In genomic region chr8:119575366-119575726, GRCm38 (mm10) we compare ENCODE assay signal across 8 mouse cellular contexts. TPM values are rescaled to one million over a fixed set of nuclear protein-coding genes. Genes with fewer than 3 reads are reported as not detected.
DNase-seq lines count a peak whose midpoint lies in the region; ATAC-seq and TF ChIP-seq lines count a peak whose summit lies in the region.

No protein-coding gene starts in this region.

- ATAC-seq in erythroblast, adult 5-6 weeks (replicated peaks; ENCODE audit: low FRiP score, poor library complexity, severe bottlenecking), result no peak
- ATAC-seq in liver, embryonic 11.5 days (replicated peaks; ENCODE audit: low FRiP score), result no peak
- ATAC-seq in inflammation-experienced regulatory T-cells, adult 6 months, result no peak

- peak overlapping the region; percentile 99 for H3K4me2 ChIP-seq in liver, embryonic 11.5 days

- no peaks in the 10 kb centered on the region; the same call in 1 of the 2 replicates for H3K27me3 ChIP-seq in erythroblast, embryonic 14.5 days (ENCODE audit: control insufficient read depth)
- no peaks in the 10 kb centered on the region for H3K27me3 ChIP-seq in spleen, adult 2 months (ENCODE audit: control insufficient read depth, insufficient read depth, low read length)
- no peaks in the 10 kb centered on the region for H3K27me3 ChIP-seq in liver, embryonic 11.5 days (replicated peaks; ENCODE audit: control insufficient read depth, insufficient read depth, low read length)

- H3K4me1 ChIP-seq in erythroblast, embryonic 14.5 days (ENCODE audit: control insufficient read depth), result peaks cover 72% of the 10 kb centered on the region
- peaks cover 7% of the 10 kb centered on the region; the same call in 1 of the 2 replicates for H3K4me1 ChIP-seq in spleen, adult 2 months (ENCODE audit: control insufficient read depth, insufficient read depth, insufficient read length)
- peaks cover 34% of the 10 kb centered on the region for H3K4me1 ChIP-seq in liver, embryonic 11.5 days (replicated peaks; ENCODE audit: control insufficient read depth, insufficient read depth, low read length)

- no peak overlapping the region for H3K27ac ChIP-seq in spleen, adult 2 months (ENCODE audit: insufficient read depth, low read length)
- H3K27ac ChIP-seq in liver, embryonic 11.5 days (ENCODE audit: low read depth, low read length), result no peak overlapping the region

- H3K4me3 ChIP-seq in erythroblast, embryonic 14.5 days (replicated peaks), result peak overlapping the region; percentile 85
- H3K4me3 ChIP-seq in spleen, adult 2 months (ENCODE audit: extremely low read depth, insufficient read depth, insufficient read length), result peak overlapping the region; percentile 68; the same call in 1 of the 2 replicates
- peak overlapping the region; percentile 88 for H3K4me3 ChIP-seq in liver, embryonic 11.5 days (ENCODE audit: low read depth, low read length)

- peak overlapping the region; percentile 82 for H3K9ac ChIP-seq in liver, embryonic 11.5 days (ENCODE audit: low read depth, low read length)

- H3K9me3 ChIP-seq in erythroblast, embryonic 14.5 days (ENCODE audit: control insufficient read depth, low read length), result no peaks in the 10 kb centered on the region
- no peaks in the 10 kb centered on the region for H3K9me3 ChIP-seq in liver, embryonic 11.5 days (ENCODE audit: control insufficient read depth, low read length)

- peaks cover 10% of the 10 kb centered on the region for H3K36me3 ChIP-seq in erythroblast, embryonic 14.5 days (ENCODE audit: control insufficient read depth)
- H3K36me3 ChIP-seq in spleen, adult 2 months (ENCODE audit: control insufficient read depth, insufficient read depth, low read length), result no peaks in the 10 kb centered on the region
- H3K36me3 ChIP-seq in liver, embryonic 11.5 days (ENCODE audit: control insufficient read depth, insufficient read depth, low read length), result no peaks in the 10 kb centered on the region

- no peak for TF ChIP-seq POLR2A in spleen, adult 2 months (IDR thresholded peaks at IDR 0.05; ENCODE audit: low read depth, low read length)

- DNase-seq in spleen, adult 2 months (ENCODE audit: low read depth in 1 of 2, low spot score in 2 of 2), result no peak
- DNase-seq in spleen, postnatal 10 days (ENCODE audit: low spot score in 2 of 2), result no peak
- DNase-seq in liver, embryonic 11.5 days (ENCODE audit: low spot score), result no peak
- DNase-seq in cerebellum, adult 8-10 months, result no peak
- no peak for DNase-seq in spleen, postnatal 4 days (ENCODE audit: low spot score in 2 of 2)

- 3% methylated on average over 16 of the region's 16 CpGs for WGBS in spleen, adult 2 months
- 1% methylated on average over 16 of the region's 16 CpGs for WGBS in liver, embryonic 11.5 days

- no peak for TF ChIP-seq CTCF in spleen, adult 2 months (IDR thresholded peaks at IDR 0.05; ENCODE audit: extremely low read depth, insufficient read depth, insufficient read length, insufficient replicate concordance)

RNA-seq across cellular contexts. Expression of gene Dnaaf1, which starts 0.3 kb away (rescaled TPM):
- polyA plus RNA-seq in erythroblast, embryonic 14.5 days (2012), result not detected in 2 replicates
- total RNA-seq in erythroblast, adult 5-6 weeks (2015; ENCODE audit: low replicate concordance), result not detected in 2 replicates
- total RNA-seq in erythroblast, adult 5-6 weeks (2017; ENCODE audit: low replicate concordance), result not detected in 2 replicates
- not detected in 2 replicates for polyA plus RNA-seq in spleen, adult 2 months (2012; rRNA removed)
- polyA plus RNA-seq in liver, embryonic 11.5 days (2014; fragmentation: Nextera tagmentation; extraction: Ambion mirVana), result 0.11 and 0.23 TPM in 2 replicates
- polyA plus RNA-seq in inflammation-experienced regulatory T-cells, adult 6 months (2017; shearing (Covaris generic)), result not detected

RNA-seq across cellular contexts. Expression of gene Hsdl1, which starts 0.4 kb away (rescaled TPM):
- polyA plus RNA-seq in erythroblast, embryonic 14.5 days (2012), result 0.80 and 1.4 TPM in 2 replicates
- total RNA-seq in erythroblast, adult 5-6 weeks (2015; ENCODE audit: low replicate concordance), result 2.3 and 7.9 TPM in 2 replicates
- total RNA-seq in erythroblast, adult 5-6 weeks (2017; ENCODE audit: low replicate concordance), result 9.9 and 12.0 TPM in 2 replicates
- polyA plus RNA-seq in spleen, adult 2 months (2012; rRNA removed), result 29.9 and 39.7 TPM in 2 replicates
- polyA plus RNA-seq in liver, embryonic 11.5 days (2014; fragmentation: Nextera tagmentation; extraction: Ambion mirVana), result 40.4 and 42.2 TPM in 2 replicates
- 10 to 100 TPM; 30.3 to 73.9 (median 72.5) TPM for polyA plus RNA-seq in inflammation-experienced regulatory T-cells, adult 6 months (2017; shearing (Covaris generic))

RNA-seq across cellular contexts. Expression of gene Mbtps1, which starts 16.8 kb away (rescaled TPM):
- polyA plus RNA-seq in erythroblast, embryonic 14.5 days (2012), result 9.2 and 13.4 TPM in 2 replicates
- 36.1 and 41.0 TPM in 2 replicates for total RNA-seq in erythroblast, adult 5-6 weeks (2015; ENCODE audit: low replicate concordance)
- total RNA-seq in erythroblast, adult 5-6 weeks (2017; ENCODE audit: low replicate concordance), result 43.0 and 68.2 TPM in 2 replicates
- polyA plus RNA-seq in spleen, adult 2 months (2012; rRNA removed), result 40.5 and 48.5 TPM in 2 replicates
- polyA plus RNA-seq in liver, embryonic 11.5 days (2014; fragmentation: Nextera tagmentation; extraction: Ambion mirVana), result 68.6 and 73.0 TPM in 2 replicates
- polyA plus RNA-seq in inflammation-experienced regulatory T-cells, adult 6 months (2017; shearing (Covaris generic)), result 10 to 100 TPM; 32.6 to 52.2 (median 45.6) TPM

RNA-seq across cellular contexts. Expression of gene Taf1c, which starts 29.7 kb away (rescaled TPM):
- 1.8 and 2.2 TPM in 2 replicates for polyA plus RNA-seq in erythroblast, embryonic 14.5 days (2012)
- 2.5 and 8.3 TPM in 2 replicates for total RNA-seq in erythroblast, adult 5-6 weeks (2015; ENCODE audit: low replicate concordance)
- total RNA-seq in erythroblast, adult 5-6 weeks (2017; ENCODE audit: low replicate concordance), result 2.5 and 3.7 TPM in 2 replicates
- polyA plus RNA-seq in spleen, adult 2 months (2012; rRNA removed), result 28.7 and 37.1 TPM in 2 replicates
- 13.9 and 16.5 TPM in 2 replicates for polyA plus RNA-seq in liver, embryonic 11.5 days (2014; fragmentation: Nextera tagmentation; extraction: Ambion mirVana)
- 10 to 100 TPM in 2 of 3 experiments, 1 to 10 TPM in 1; 8.3 to 14.8 (median 13.3) TPM for polyA plus RNA-seq in inflammation-experienced regulatory T-cells, adult 6 months (2017; shearing (Covaris generic))

RNA-seq across cellular contexts. Expression of gene Adad2, which starts 37.2 kb away (rescaled TPM):
- not detected in 2 replicates for polyA plus RNA-seq in erythroblast, embryonic 14.5 days (2012)
- total RNA-seq in erythroblast, adult 5-6 weeks (2015; ENCODE audit: low replicate concordance), result not detected in 2 replicates
- total RNA-seq in erythroblast, adult 5-6 weeks (2017; ENCODE audit: low replicate concordance), result not detected in 2 replicates
- not detected in 2 replicates for polyA plus RNA-seq in spleen, adult 2 months (2012; rRNA removed)
- not detected in 2 replicates for polyA plus RNA-seq in liver, embryonic 11.5 days (2014; fragmentation: Nextera tagmentation; extraction: Ambion mirVana)
- polyA plus RNA-seq in inflammation-experienced regulatory T-cells, adult 6 months (2017; shearing (Covaris generic)), result not detected

Comparison
In these comparisons a context has a peak if more than half of its experiments do, and no peak if none do; other contexts are left out.
1. RNA of gene Hsdl1, which starts 0.4 kb away (polyA plus RNA-seq): 30.3 to 73.9 TPM in inflammation-experienced regulatory T-cells, adult 6 months, 40.4 to 42.2 TPM in liver, embryonic 11.5 days and 29.9 to 39.7 TPM in spleen, adult 2 months; 0.80 to 1.4 TPM in erythroblast, embryonic 14.5 days; every median in the first group is over 10 times any median in the second.
2. Peak in every context shown above with its lines, with median percentiles within 50 percentile points of each other: H3K4me3 ChIP-seq.